Mouse (Mus musculus) gastrocnemius, postnatal 4 days (tissue): Measurements from ENCODE around the gene Plppr2. TPM values are rescaled to one million over a fixed set of nuclear protein-coding genes. Genes with fewer than 3 reads are reported as not detected.

Experiments used
- DNase-seq, 2 experiments: peaks; one replicate each; pipeline ENCODE4 v3.0.0; 2021 to 2022; ENCODE audit warnings: low spot score in 2 of 2, mixed read lengths in 2 of 2
- long read RNA-seq, 2 experiments: library from polyadenylated mRNA; stranded (forward); transcript quantifications; one replicate each; pipeline ENCODE4 v2.0.0; 2021
- total RNA-seq, 2 experiments: library from RNA; stranded (reverse); gene quantifications; 2 replicates each; pipeline ENCODE4 v1.2.3; 2021

The Plppr2 gene
- 1 to 10 TPM; 4.4 to 4.8 TPM for total RNA-seq
- long read RNA-seq, experiment 1, partial matches to known transcripts = 4 of 7 reads
- long read RNA-seq, experiment 1, other reads (novel, unspliced or antisense) = 0 of 7 reads
- long read RNA-seq, experiment 2, transcript Plppr2-201 (10 exons, 2,626 nt) = major isoform, 5 of 12 reads
- long read RNA-seq, experiment 2, partial matches to known transcripts = 1 of 12 reads
- long read RNA-seq, experiment 2, other reads (novel, unspliced or antisense) = 6 of 12 reads

- DNase-seq = peak; percentile 93 to 96
Measured at GRCm38 (mm10) chr9:21936692-21937570, at the start of gene Plppr2. Gene Plppr2 (plus strand): TSS chr9:21937033.

GRCm38 (mm10) chr9:21889229-21889628 lies 47.6 kb upstream of the Plppr2 start:
- DNase-seq = no peak

- DNase-seq = peak in 1 of 2 experiments; percentile 48
Measured at GRCm38 (mm10) chr9:21901223-21901820, 35.5 kb upstream of the Plppr2 start.

- no peak for DNase-seq
Measured at GRCm38 (mm10) chr9:21904031-21904430, 32.8 kb upstream of the Plppr2 start.

GRCm38 (mm10) chr9:21908216-21908615 lies 28.6 kb upstream of the Plppr2 start:
- no peak for DNase-seq

GRCm38 (mm10) chr9:21909474-21910223 lies 27.2 kb upstream of the Plppr2 start:
- DNase-seq = no peak

- no peak for DNase-seq
Measured at GRCm38 (mm10) chr9:21916851-21917492, 19.9 kb upstream of the Plppr2 start.

GRCm38 (mm10) chr9:21917493-21918034 lies 19.3 kb upstream of the Plppr2 start:
- peak in 1 of 2 experiments; percentile 48 for DNase-seq

- DNase-seq = peak; percentile 83 to 92
Measured at GRCm38 (mm10) chr9:21918035-21918592, 18.7 kb upstream of the Plppr2 start, which contains the start of gene Rab3d. Gene Rab3d (minus strand): TSS chr9:21918192.

GRCm38 (mm10) chr9:21918692-21919384 lies 18.0 kb upstream of the Plppr2 start:
- no peak for DNase-seq

- no peak for DNase-seq
Measured at GRCm38 (mm10) chr9:21923036-21923435, 13.8 kb upstream of the Plppr2 start.

- DNase-seq = no peak
Measured at GRCm38 (mm10) chr9:21923490-21924098, 13.2 kb upstream of the Plppr2 start.

GRCm38 (mm10) chr9:21924099-21924493 lies 12.7 kb upstream of the Plppr2 start:
- DNase-seq = peak in 1 of 2 experiments; percentile 84

GRCm38 (mm10) chr9:21925034-21925433 lies 11.8 kb upstream of the Plppr2 start:
- DNase-seq = no peak

GRCm38 (mm10) chr9:21925506-21925905 lies 11.3 kb upstream of the Plppr2 start:
- DNase-seq = no peak

GRCm38 (mm10) chr9:21926155-21926554 lies 10.7 kb upstream of the Plppr2 start:
- DNase-seq = peak in 1 of 2 experiments; percentile 25

GRCm38 (mm10) chr9:21926784-21927183 lies 10.0 kb upstream of the Plppr2 start:
- no peak for DNase-seq

- DNase-seq = peak; percentile 70 to 89
Measured at GRCm38 (mm10) chr9:21927208-21927753, 9.6 kb upstream of the Plppr2 start, which contains the start of the genes Ccdc159 and Tmem205. Gene Ccdc159 (plus strand): TSS chr9:21927471. Gene Tmem205 (minus strand): TSS chr9:21927556.
